Mouse (Mus musculus) B cell, adult 62 days (primary cell): ENCODE data around the gene Olfr56. TPM values are rescaled to one million over a fixed set of nuclear protein-coding genes. Genes with fewer than 3 reads are reported as not detected.

Source experiments
- total RNA-seq: library from RNA; stranded (reverse); gene quantifications from 4 replicates; pipeline ENCODE4 v1.2.4, GENCODE M21; 2023

Olfr56 gene
- 0.20 to 0.22 TPM (median 0.21 TPM) in 3 of 4 replicates, not detected in the other for total RNA-seq

DNA sequence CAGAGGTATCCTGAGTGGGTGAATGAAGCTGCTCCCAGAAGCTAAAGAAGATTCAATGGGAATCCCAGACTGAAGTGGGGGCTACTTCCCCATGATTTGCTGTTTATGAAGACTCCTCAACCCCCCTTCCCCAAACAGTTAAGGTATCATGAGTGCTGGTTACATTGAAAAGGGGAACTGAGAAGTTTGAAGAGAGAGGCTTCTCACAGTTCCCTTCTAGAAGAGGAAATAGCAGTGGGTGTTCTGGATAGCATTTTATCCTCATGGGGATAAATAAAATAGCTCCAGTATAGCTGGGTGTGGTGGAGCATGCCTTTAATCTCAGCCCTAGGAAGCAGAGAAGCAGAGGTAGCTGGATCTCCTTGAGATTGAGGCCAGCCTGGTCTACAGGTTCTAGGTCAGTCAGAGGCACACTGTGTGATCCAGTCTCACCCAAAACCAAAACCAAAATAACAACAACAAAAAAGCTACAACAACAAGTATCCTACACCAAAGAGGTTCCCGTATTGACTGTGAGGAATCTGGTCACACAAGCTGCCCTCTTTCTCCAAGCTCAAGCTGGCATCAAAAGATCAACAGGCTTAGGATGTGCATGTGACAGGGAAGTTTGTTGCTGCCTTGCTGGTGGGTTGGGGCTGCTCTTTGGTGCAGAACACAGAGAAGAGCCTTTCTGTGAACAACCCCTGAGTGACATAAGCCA is at the start of gene Olfr56:
Gene Olfr56 (plus strand): TSS at position 650 of the 700 bp plus-strand sequence.

DNA sequence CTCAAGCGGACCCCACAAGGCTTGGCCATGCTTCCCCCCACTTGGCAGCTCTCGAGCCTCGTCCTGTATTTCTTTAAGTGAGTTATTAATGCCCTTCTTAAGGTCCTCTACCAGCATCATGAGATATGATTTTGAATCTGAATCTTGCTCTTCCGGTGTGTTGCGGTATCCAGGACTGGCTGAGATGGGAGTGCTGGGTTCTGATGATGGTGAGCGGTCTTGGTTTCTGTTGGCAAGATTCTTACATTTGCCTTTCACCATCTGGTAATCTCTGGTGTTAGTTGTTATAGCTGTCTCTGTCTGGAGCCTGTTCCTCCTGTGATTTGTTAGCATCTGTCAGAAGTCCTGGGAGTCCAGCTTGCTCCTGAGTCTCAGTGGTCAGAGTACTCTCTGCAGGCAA is 32.6 kb upstream of the Olfr56 start, which contains the start of gene Psme2b:
Gene Psme2b (minus strand): TSS at position 101 of the 400 bp plus-strand sequence.

DNA sequence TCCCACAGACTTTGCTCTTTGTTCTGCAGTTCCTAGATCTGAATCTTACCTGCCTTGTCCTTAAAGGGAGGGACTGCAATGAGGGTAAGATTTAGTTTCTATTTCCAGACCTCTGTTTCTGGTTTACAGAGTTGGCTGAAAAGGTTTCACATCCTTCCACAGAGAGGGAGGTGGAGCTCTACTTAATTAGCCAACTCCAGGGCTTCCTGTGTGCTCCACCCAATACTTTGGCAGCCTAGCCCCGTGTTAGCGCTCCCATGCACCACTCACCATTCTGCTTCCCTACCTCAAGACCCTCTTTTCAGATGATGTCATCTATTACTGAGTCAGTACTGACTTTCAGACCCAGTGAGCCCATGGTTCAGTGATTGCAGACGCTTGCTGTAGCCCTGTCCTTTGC is 562 bp downstream of the Olfr56 start, which contains the start of gene 9930111J21Rik1:
Gene 9930111J21Rik1 (minus strand): TSS at position 148 of the 400 bp plus-strand sequence.

GRCm38 (mm10) chr11:48991740-48992520 is 13.2 kb downstream of the Olfr56 start, which contains the start of gene Gm12185:
Gene Gm12185 (minus strand): TSS chr11:48992226.

DNA sequence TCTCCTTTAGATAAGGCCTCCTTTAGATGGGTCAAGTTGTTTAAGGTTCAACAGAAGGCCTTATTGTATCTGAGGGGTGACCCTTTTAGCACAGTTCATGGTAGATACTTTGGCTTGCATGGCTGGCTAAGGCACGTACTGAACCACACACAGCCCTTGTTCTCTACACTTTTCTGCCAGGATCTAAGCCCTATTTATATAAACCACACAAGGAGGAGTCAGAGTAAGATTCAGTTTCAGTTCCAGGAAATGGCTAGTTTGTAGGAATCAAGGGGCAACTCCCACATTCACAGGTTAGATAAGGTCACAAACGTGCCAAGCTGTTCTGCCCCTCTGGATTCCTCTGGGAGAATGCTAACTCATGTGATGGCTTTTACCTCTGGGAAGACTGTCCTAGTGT is 15.3 kb downstream of the Olfr56 start, which contains the start of gene Tgtp1:
Gene Tgtp1 (minus strand): TSS at position 155 of the 400 bp plus-strand sequence.

DNA sequence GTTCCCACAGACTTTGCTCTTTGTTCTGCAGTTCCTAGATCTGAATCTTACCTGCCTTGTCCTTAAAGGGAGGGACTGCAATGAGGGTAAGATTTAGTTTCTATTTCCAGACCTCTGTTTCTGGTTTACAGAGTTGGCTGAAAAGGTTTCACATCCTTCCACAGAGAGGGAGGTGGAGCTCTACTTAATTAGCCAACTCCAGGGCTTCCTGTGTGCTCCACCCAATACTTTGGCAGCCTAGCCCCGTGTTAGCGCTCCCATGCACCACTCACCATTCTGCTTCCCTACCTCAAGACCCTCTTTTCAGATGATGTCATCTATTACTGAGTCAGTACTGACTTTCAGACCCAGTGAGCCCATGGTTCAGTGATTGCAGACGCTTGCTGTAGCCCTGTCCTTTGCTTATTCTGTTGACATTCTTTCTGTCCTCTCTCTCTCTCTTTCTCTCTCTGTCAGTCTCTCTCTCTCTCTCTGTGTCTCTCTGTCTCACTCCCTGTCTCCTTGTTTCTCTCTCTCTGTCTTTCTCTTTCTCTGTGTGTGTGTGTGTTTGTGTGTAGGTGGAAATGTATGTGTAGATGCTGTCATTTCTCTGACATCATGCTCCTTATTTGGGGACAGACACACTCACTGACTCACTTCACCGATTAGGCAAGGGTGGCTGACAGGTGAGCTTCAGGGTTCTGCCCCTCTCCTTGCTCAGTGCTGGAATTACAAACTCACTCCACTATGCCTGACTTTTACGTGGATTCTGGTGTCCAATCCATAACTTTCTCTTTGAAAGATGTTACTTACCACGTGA is 72.6 kb downstream of the Olfr56 start, which contains the start of gene 9930111J21Rik2:
Gene 9930111J21Rik2 (minus strand): TSS at position 150 of the 799 bp plus-strand sequence.

DNA sequence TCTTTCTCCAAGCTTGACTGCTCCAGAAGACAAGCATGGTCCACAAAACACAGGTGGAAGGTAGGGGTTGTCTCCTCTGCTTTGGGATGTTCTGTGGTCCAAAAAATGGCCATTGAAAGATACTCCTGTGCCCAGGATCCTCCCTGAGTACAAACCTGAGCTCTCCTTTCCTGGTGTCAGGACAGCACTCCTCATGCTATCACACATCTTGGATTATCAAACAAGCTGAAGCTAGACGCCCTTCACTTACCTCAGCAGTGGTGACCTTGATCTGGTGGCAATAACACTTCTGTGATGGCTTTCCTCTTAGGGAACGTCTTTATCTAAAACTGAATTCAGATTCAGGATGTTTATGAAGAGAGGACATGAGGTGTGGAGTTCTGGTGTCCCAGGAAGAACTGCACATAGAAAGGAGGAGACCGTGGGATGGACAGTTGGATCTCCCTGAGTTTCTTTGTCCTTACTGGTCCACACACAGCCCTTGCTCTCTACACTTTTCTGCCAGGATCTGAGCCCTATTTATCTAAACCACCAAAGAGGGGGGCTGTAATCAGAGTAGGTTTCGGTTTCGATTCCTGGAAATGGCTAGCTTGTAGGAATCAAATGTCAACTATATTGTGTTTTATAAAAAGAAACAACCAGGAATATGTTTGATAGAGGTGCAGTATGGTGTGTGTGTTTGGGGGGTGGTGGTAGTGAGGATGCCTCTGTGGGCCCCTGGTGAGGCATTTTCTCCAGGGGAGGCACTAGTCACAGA is 85.2 kb downstream of the Olfr56 start, which contains the start of gene Tgtp2:
Gene Tgtp2 (minus strand): TSS at position 494 of the 757 bp plus-strand sequence.

DNA sequence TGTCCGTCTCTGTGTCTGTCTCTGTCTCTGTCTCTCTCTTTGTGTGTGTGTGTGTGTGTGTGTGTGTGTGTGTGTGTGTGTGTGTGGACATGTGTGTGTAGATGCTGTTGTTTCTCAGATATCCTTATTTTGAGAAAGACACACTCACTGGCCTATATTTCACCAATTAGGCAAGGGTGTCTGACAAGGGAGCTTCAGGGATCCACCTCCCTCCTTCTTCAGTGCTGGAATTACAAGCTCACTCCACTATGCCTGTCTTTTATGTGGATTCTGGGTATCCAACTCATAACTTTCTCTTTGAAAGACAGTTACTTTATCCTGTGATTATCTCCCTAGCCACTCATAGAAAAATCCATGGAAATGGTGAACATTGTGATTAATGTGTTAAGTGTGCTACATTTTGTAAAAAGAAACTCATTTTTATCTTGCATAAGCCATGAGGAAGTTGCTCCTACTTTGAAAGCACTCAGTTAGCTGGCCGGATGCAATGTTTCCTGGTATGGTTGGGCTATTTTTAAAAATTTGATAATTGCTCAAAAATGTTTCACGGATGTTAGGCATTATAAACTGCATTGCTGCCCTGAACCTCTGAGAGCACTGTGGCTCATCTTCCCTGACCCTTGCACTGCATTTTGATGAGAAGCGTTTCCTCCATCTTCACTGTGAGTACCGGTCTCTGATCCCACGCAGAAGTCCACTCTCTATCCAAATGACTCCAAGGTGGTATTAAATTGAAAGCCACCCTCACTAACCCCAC is 97.5 kb downstream of the Olfr56 start, which contains the start of gene Ifi47:
Gene Ifi47 (plus strand): TSS at position 587 of the 757 bp plus-strand sequence.

DNA sequence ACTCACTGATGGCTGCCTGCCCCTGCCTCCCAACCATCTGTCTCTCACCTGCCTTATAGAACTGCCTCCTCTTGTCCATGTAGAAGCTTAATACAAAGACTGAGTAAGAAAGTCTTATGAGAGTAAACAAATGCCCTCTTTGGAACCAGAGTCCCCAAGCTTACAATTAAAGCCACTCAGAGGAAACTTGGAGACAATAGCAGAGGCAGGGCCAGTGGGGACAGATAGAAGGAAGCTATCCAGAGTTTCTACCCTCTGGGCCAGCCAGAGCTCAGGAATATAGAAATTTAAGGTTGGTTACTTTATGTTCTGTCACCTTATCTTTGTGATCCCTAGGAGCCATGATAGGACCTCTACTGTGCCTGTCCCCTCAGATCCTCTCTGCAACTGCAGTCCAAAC is 136.1 kb downstream of the Olfr56 start, which contains the start of gene Olfr1396:
Gene Olfr1396 (minus strand): TSS at position 101 of the 400 bp plus-strand sequence.

GRCm38 (mm10) chr11:49141974-49142373 is 163.3 kb downstream of the Olfr56 start, which contains the start of gene Olfr1395:
Gene Olfr1395 (plus strand): TSS chr11:49142274.

DNA sequence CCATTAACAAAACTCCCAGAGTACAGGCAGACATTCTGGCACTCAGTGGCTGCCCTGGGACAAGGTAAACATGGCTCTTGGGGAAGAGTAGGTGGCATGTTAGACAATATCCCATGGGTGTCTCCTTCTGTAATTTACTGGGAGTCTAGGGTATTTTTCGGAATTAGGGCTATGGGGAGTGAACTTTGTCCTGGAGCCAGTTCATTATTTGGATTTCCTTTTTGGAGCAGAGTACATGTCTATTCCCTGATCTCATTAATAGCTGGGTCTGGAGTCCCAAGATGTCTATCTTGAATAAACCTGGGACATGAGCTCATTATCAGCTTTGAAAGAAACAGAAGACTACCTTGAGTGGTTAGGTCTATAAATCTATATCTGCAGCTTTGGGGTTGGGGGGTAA is 175.4 kb downstream of the Olfr56 start, which contains the start of gene Olfr1394:
Gene Olfr1394 (plus strand): TSS at position 301 of the 400 bp plus-strand sequence.

Other genes with a start within 250 kb of the Olfr56 start
- 1,432 to 1,495 TPM (median 1,461 TPM) in 4 replicates for gene Rack1, start 178.6 kb upstream of the Olfr56 start, total RNA-seq
- 47.6 to 65.5 TPM (median 60.9 TPM) in 4 replicates for gene Trim41, start 161.5 kb upstream of the Olfr56 start, total RNA-seq
- 188 to 225 TPM (median 193 TPM) in 4 replicates for gene Trim7, start 152.7 kb upstream of the Olfr56 start, total RNA-seq
- 1.1 to 2.7 TPM (median 1.9 TPM) in 4 replicates for gene Gm12184, start 152.2 kb upstream of the Olfr56 start, total RNA-seq
- 31.4 to 36.4 TPM (median 33.1 TPM) in 4 replicates for gene Irgm1, start 107.2 kb upstream of the Olfr56 start, total RNA-seq
- gene Gm5431, start 76.7 kb upstream of the Olfr56 start, total RNA-seq, result 7.8 to 9.3 TPM (median 8.2 TPM) in 4 replicates
- 39.6 to 52.4 TPM (median 51.4 TPM) in 4 replicates for gene Psme2b, start 32.7 kb upstream of the Olfr56 start, total RNA-seq
- gene 9930111J21Rik1, start 509 bp downstream of the Olfr56 start, total RNA-seq, result 85.4 to 97.4 TPM (median 92.0 TPM) in 4 replicates
- gene Gm12185, start 13.3 kb downstream of the Olfr56 start, total RNA-seq, result 1.5 to 2.7 TPM (median 1.6 TPM) in 4 replicates
- 0.75 to 2.1 TPM (median 1.5 TPM) in 4 replicates for gene Tgtp1, start 15.3 kb downstream of the Olfr56 start, total RNA-seq
- gene 9930111J21Rik2, start 72.4 kb downstream of the Olfr56 start, total RNA-seq, result 113 to 124 TPM (median 119 TPM) in 4 replicates
- 2.7 to 8.7 TPM (median 4.8 TPM) in 4 replicates for gene Tgtp2, start 85.3 kb downstream of the Olfr56 start, total RNA-seq
- gene Ifi47, start 97.7 kb downstream of the Olfr56 start, total RNA-seq, result 29.1 to 36.8 TPM (median 33.6 TPM) in 4 replicates
- gene Olfr1396, start 136.0 kb downstream of the Olfr56 start, total RNA-seq, result not detected in 4 replicates
- not detected in 4 replicates for gene Olfr1395, start 163.4 kb downstream of the Olfr56 start, total RNA-seq
- not detected in 4 replicates for gene Olfr1394, start 175.5 kb downstream of the Olfr56 start, total RNA-seq
- not detected in 4 replicates for gene Btnl9, start 208.3 kb downstream of the Olfr56 start, total RNA-seq
- gene Zfp62, start 224.4 kb downstream of the Olfr56 start, total RNA-seq, result 140 to 150 TPM (median 144 TPM) in 4 replicates